Mouse (Mus musculus) thymus, adult 2 months (tissue): ENCODE results near the gene Ccdc137.

Experiments
- CTCF ChIP-seq: fragments of 200-500 bp; IDR thresholded peaks from 2 replicates; pipeline ENCODE4 v1.5.1; 2012; ENCODE audit warnings: mild to moderate bottlenecking, control low read depth, low read length, moderate library complexity, borderline replicate concordance; ENCODE audit not compliant: control insufficient read depth, poor library complexity, insufficient read depth; ENCODE audit errors: extremely low read depth
- POLR2A ChIP-seq: fragments of 200-500 bp; IDR thresholded peaks from 2 replicates; pipeline ENCODE4 v1.6.1; 2012; ENCODE audit warnings: mild to moderate bottlenecking, low read length, control low read depth, moderate library complexity; ENCODE audit not compliant: control insufficient read depth, poor library complexity, insufficient read depth; ENCODE audit errors: extremely low read depth

- TF ChIP-seq POLR2A (no peak), CTCF (no peak)
These were observed 5.6 kb downstream of the Ccdc137 start for GRCm38 (mm10) chr11:120463536-120463935.
